Mouse (Mus musculus) v-Abl transformed pro-B cells (cell line): ENCODE data around the gene Gm10320.

ENCODE experiments used
- in situ Hi-C, 2 experiments: fragments of 400-800 bp; cut with MboI; formaldehyde crosslinking; loops; one replicate each; pipeline ENCODE4 v1.15.1; 2025; ENCODE audit not compliant: unreplicated experiment in 2 of 2

Gene Gm10320

GRCm38 (mm10) chr13:98491909-98492308 is at the start of gene Gm10320:
Gene Gm10320 (minus strand): TSS chr13:98492001.
- in situ Hi-C loops = no loop called here

DNA sequence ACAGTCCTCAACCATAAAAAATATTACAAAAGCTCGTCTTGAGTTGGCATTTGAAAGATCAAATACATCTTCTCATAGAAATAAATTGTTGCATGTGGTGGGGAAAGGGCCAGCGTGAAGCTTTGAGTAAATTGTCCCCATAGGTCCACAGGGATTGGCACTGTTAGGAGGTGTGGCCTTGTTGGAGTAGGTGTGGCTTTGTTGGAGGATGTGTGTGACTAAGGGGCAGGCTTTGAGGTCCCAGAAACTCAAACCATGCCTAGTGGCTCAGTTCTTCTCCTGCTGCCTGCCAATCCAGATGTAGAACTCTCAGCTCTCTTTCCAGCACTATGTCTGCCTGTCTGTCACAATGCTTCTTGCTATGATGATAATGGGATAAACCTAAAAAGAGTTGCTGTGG is 49.8 kb upstream of the Gm10320 start:
- in situ Hi-C loops = no loop called here

GRCm38 (mm10) chr13:98540206-98540605 is 48.4 kb upstream of the Gm10320 start:
- in situ Hi-C loops = no loop called here

GRCm38 (mm10) chr13:98539311-98539710 is 47.5 kb upstream of the Gm10320 start:
- in situ Hi-C loops = no loop called here

- in situ Hi-C loops = no loop called here
Observed at GRCm38 (mm10) chr13:98538587-98538986, 46.8 kb upstream of the Gm10320 start.

DNA sequence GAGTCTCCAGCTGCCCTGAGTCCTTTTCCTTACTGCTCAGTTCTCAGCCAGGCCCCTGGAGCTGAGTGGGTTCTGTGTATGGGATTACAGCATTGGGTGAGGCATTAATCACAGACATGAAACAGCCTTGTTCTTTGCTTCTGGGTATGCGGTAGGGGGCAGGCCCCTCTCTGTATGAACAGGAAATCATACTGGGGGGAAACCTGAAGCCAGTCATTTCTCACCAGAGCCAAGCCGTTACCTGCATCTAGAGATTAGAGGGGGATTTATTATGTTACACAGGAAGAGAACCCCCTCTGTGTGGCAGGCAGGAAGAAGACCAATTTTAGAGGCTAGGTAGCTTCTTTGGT is 43.1 kb upstream of the Gm10320 start:
- in situ Hi-C loops = no loop called here

DNA sequence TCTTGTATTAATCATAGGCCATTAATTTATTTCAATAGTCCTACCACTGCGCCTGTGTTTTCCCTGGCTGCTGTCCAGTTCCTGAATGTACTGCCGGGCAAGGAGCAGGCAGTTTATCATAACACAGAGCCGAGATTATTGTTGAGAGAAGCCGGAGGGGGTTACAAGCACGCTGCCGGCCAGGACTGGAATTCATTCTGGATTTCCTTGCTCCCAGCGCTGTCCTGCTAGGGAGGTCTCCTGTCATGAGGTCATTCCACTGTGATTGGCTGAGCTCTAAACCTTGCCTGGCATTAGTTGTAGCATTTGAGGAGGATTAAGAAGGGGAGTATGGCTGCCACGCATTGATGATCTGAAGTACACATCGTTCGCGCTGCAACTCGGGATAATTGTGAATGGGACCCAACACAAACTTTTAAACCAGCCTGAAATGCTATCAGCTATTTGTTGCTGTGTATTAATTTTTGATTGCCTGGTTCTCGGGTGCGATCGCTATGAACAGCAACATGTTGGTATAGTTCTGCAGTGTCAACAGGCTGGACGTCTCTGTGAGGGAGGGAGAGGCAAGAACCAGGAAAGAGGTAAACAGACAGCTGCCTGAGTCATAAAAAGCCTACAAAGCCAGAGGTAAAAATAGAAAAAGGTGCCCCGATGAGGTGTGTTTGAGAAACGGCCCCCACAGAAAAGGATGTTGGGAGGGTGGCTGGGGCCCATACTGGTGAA is 42.5 kb upstream of the Gm10320 start:
- in situ Hi-C loops = no loop called here

DNA sequence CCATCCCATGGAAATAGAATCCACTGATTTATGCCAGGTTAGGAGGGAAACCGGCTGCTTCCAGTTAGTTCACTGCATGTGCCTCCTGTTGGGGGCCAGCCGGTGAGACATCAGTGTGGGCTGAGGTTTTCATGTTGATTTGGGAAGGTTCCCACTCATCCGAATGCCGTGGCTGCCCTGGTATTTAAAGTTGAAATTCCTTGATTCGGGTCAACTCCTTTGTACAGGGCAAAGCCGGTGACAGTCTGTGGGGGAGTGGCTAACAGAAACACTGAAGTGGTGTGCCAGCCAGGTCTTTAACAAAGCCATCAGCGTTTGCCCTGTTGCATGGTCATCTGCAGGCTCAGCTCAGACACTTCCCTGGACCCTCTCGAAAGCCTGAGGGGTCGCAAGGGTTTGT is 41.6 kb upstream of the Gm10320 start:
- in situ Hi-C loops = no loop called here

DNA sequence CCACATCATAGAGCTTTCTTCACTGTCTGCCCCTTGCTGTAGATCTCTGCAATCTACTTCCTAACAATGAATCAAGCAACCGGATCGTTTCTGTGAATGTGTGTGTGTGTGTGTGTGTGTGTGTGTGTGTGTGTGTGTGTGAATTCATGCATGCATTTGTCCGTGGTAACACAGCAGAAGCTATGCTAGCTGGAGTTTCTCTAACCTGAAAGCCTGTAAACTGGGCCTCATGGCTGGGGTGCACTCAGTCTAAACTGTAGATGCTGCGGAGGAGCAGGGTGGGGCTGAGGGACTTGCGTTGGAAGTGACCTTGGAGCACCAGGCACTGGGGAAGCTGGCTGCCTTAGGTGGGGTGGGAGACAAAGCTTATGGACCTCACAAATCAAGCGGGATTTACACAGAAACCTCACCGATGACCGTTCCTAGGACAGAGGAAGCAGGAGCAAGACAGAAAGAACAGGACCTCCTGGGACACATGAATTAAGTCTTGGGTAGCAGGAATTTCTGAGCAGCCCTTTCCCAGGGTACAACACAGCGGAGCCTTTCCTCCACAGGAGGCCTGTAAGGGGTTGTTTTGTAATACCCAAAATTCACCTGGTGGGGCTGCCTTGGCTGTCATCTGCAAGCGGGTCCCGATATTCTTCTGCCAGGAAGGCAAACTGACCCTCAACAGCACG is 41.0 kb upstream of the Gm10320 start:
- in situ Hi-C loops = no loop called here

DNA sequence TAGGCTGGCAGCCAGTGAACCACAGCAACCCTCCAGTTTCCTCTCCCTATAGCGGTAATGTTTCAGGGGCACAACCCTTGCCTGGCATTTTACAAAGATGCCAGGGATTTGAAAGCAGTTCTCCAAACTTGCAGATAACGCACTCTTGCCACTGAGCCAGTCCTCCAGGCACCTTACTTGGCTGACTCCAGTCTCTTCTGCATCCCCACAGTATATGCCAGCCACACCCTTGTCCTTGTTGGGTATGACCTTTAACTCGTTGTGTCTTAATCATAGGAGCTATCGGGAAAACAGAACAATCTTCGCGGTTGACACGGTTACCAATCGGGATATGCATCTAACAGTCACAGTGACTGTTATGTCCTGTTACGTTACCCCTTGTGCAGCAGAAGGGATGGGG is 40.2 kb upstream of the Gm10320 start:
- in situ Hi-C loops = no loop called here

- in situ Hi-C loops = no loop called here
Observed at GRCm38 (mm10) chr13:98531306-98531705, 39.5 kb upstream of the Gm10320 start.

GRCm38 (mm10) chr13:98523719-98524316 is 32.0 kb upstream of the Gm10320 start:
- in situ Hi-C loops = no loop called here

DNA sequence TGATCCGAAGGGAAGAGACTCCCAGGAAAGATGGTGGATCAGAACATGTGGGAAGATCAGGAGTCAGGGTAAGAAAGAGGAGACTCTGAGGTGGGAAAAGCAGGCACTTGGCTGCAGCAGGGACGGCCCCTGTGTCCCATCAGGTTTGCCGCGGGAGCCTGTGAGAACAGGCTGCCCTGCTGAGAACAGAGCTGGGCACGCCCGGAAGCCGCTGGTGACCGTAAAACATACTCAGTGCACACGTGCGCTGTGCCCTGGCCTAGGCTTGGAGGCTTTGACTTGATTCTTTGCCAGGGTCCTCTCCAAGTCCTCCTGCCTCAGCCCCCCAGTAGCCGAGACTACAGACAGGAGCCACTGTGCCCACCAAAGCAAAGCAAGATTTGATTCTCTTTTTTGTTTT is 26.5 kb upstream of the Gm10320 start:
- in situ Hi-C loops = no loop called here

DNA sequence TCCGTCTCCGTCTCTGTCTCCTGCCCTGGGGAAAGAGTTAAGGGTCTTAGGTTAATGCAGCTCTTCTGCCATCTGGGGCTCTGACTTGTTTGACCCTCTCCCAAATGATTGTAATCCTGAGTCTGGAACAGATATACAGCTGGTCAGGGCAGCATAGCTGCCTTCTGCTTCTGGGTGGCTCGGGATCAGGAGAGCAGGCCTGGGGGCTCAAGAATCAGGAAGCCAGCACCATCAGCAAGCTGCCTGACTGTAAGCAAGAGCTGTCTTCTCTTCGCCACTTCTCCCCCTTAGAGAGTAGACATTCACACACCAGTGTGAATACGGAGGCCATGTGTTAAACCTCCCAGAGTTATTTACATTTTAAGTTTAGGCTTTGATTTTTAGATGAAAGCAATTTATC is 25.9 kb upstream of the Gm10320 start:
- in situ Hi-C loops = no loop called here

DNA sequence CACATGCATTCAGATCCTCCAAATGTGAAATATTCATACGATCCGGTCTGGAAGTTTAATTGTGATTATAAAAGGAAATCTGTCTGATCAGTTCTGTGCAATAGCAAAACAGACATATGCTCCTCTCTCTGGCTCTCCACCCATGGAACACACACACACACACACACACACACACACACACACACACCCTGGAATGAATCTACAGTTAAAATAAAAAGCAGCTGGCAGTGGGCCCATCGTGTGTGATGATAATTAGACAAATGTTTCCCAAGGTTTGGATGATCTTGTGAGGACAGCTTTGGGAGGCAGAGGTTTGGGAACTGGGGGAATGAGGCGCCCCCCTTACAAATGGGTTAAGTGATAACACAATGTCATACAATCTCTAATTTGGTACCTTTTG is 25.2 kb upstream of the Gm10320 start:
- in situ Hi-C loops = no loop called here

- in situ Hi-C loops = no loop called here
Observed at GRCm38 (mm10) chr13:98512066-98512465, 20.3 kb upstream of the Gm10320 start.

DNA sequence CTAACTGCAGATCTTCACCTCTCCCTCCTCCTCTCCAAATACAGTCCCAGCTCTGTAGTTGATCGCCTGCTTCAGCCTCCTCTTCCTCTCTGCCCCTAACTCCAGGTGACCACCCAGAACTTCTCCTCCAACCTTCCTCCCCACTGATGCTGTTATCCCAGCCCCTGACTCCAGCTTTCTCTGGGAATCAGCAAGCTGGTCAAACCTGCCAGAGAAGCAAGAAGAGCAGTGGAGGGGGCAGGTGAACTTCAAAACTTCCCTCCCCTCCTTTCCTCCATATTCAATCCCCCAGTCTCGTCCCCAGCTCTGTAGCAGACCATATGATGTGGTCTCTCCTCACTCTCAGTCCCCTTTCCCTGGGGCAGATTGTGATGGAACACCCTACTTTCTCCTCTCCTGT is 15.9 kb upstream of the Gm10320 start:
- in situ Hi-C loops = no loop called here

GRCm38 (mm10) chr13:98506496-98506895 is 14.7 kb upstream of the Gm10320 start:
- in situ Hi-C loops = no loop called here

DNA sequence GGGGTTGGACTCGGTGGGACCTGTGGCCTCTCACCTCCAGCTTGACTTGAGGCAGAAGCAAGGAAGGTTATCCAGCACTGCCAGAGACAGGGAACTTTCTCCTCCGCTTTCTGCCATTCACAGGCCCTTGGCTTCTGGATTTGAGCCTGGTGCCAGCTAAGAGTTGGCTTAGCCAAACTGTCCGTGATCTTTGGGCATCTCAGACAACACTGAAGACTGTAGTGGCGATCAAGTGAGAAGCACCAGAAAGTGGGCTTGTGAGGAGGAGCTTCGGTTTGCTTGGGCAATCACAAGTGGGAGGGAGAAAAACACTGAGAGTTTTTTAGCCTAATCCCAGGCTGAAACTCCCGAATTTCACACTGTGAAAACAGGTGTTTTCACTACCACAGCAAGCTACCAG is 14.2 kb upstream of the Gm10320 start:
- in situ Hi-C loops = no loop called here

GRCm38 (mm10) chr13:98505489-98505857 is 13.7 kb upstream of the Gm10320 start:
- in situ Hi-C loops = no loop called here

- in situ Hi-C loops = no loop called here
Observed at GRCm38 (mm10) chr13:98504661-98505488, 13.1 kb upstream of the Gm10320 start.
